Mouse (Mus musculus) CH12.LX (cell line): ENCODE measurements around the gene Ncor2.

Source experiments
- CTCF ChIP-seq, 2 experiments: IDR thresholded peaks in 1 of 2; conservative IDR thresholded peaks in 1 of 2; 2 replicates each; pipeline ENCODE4 v1.5.1; 2011 to 2012; ENCODE audit warnings: low read depth in 2 of 2, low read length in 2 of 2, improper control_type of control experiment in 1 of 2, inconsistent platforms in 1 of 2, mild to moderate bottlenecking in 1 of 2, moderate library complexity in 1 of 2
- ETS1 ChIP-seq: conservative IDR thresholded peaks from 2 replicates; pipeline ENCODE4 v1.6.1; 2012; ENCODE audit warnings: low read depth, mild to moderate bottlenecking, inconsistent platforms, low read length, improper control_type of control experiment, moderate library complexity
- HCFC1 ChIP-seq: IDR thresholded peaks from 2 replicates; pipeline ENCODE4 v1.6.1; 2012; ENCODE audit warnings: low read depth, mild to moderate bottlenecking, inconsistent platforms, low read length, improper control_type of control experiment

- no peak for TF ChIP-seq HCFC1
- no peak for TF ChIP-seq CTCF (conservative IDR thresholded peaks at IDR 0.05 in 1 of 2, IDR thresholded peaks at IDR 0.05 in 1 of 2; ENCODE audit: low read depth in 2 of 2, low read length in 2 of 2)
- no peak for TF ChIP-seq ETS1
These were observed 108.6 kb downstream of the Ncor2 start for GRCm38 (mm10) chr5:125070399-125070798.
